Mouse (Mus musculus) intestine, embryonic 14.5 days (tissue): ENCODE measurements around the gene Vmn1r19. TPM values are rescaled to one million over a fixed set of nuclear protein-coding genes. Genes with fewer than 3 reads are reported as not detected.
"Not testable (repeated sequence)": the region's sequence is repeated elsewhere in the genome, so short reads cannot be mapped to it uniquely, and the experiment has no call there.

Source experiments
- ATAC-seq: fragments of 200-750 bp; cut with Nextera tagmentation; replicated peaks from 2 replicates; pipeline ENCODE4 v1.8.0; 2017; ENCODE audit warnings: low read depth, moderate number of reproducible peaks, moderate TSS enrichment, moderate library complexity; ENCODE audit not compliant: low FRiP score, low TSS enrichment
- DNase-seq: peaks from one replicate; pipeline ENCODE4 v3.0.0-alpha.2; 2018; ENCODE audit warnings: low spot score
- H3K27ac ChIP-seq: fragments of 300-500 bp; sonication (generic); 2 replicates; pipeline ENCODE4 v1.5.1; 2014; ENCODE audit warnings: low read depth, mild to moderate bottlenecking, control low read depth
- H3K27me3 ChIP-seq: fragments of 300-500 bp; sonication (generic); replicated peaks from 2 replicates; pipeline ENCODE4 v1.6.1; 2014; ENCODE audit warnings: low read length, control low read depth; ENCODE audit not compliant: control insufficient read depth, insufficient read depth
- H3K36me3 ChIP-seq: fragments of 300-500 bp; sonication (generic); 2 replicates; pipeline ENCODE4 v1.6.1; 2014; ENCODE audit warnings: low read length, control low read depth; ENCODE audit not compliant: control insufficient read depth, insufficient read depth
- H3K4me1 ChIP-seq: fragments of 300-500 bp; sonication (generic); replicated peaks from 2 replicates; pipeline ENCODE4 v1.6.1; 2014; ENCODE audit warnings: low read length, control low read depth, mixed read lengths; ENCODE audit not compliant: control insufficient read depth, insufficient read depth
- H3K4me2 ChIP-seq: fragments of 300-500 bp; sonication (generic); 2 replicates; pipeline ENCODE4 v1.6.1; 2014; ENCODE audit warnings: low read length
- H3K4me3 ChIP-seq: fragments of 300-500 bp; sonication (generic); 2 replicates; pipeline ENCODE4 v1.5.1; 2014; ENCODE audit warnings: low read depth, low read length, control low read depth, mixed read lengths
- H3K9ac ChIP-seq: fragments of 300-500 bp; sonication (generic); 2 replicates; pipeline ENCODE4 v1.6.1; 2014; ENCODE audit warnings: mild to moderate bottlenecking, low read length
- H3K9me3 ChIP-seq: fragments of 300-500 bp; sonication (generic); 2 replicates; pipeline ENCODE4 v1.6.1; 2016; ENCODE audit warnings: low read length, control low read depth; ENCODE audit not compliant: control insufficient read depth
- WGBS: fragments of 180-500 bp; shearing (Covaris S2); extraction: QIAGEN DNeasy Blood & Tissue Kit; methylation state at CpG from one replicate; pipeline ENCODE4 v1.1.7; 2014; 5-methylcytosine and 5-hydroxymethylcytosine counted together
- polyA plus RNA-seq: library from polyadenylated mRNA; unstranded; fragments of >200 nt; fragmentation: Nextera tagmentation; extraction: Ambion mirVana; gene quantifications from 2 replicates; pipeline ENCODE4 v1.2.1, GENCODE M21; 2014

Vmn1r19 gene
- not detected in 2 replicates for polyA plus RNA-seq

DNA sequence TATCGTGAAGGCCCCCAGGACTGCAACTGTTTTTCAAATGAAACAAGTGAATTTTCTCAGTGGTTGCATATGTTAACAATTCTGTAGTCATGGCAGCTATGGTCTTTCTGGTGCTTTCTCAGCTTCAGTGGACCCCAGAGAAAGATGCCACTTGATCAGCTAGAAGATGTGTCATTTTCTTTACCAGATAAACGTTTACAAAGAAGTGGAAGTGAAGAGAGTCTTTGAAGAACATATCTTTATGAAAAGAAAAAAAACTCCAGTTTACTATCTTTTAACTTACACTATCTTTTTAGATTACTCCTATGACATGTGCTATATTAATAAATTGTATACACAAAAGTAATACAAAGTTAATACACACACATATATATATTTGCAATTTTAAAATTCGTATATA is at the start of gene Vmn1r19:
Gene Vmn1r19, plus strand, starts transcription at position 301 of the 400 bp plus-strand sequence.
- not testable (repeated sequence) for H3K4me1 ChIP-seq, H3K36me3 ChIP-seq, DNase-seq, H3K27me3 ChIP-seq, H3K4me2 ChIP-seq, H3K4me3 ChIP-seq, H3K9ac ChIP-seq, H3K27ac ChIP-seq, ATAC-seq, H3K9me3 ChIP-seq
- 69% methylated on average over 3 of the region's 3 CpGs for WGBS

DNA sequence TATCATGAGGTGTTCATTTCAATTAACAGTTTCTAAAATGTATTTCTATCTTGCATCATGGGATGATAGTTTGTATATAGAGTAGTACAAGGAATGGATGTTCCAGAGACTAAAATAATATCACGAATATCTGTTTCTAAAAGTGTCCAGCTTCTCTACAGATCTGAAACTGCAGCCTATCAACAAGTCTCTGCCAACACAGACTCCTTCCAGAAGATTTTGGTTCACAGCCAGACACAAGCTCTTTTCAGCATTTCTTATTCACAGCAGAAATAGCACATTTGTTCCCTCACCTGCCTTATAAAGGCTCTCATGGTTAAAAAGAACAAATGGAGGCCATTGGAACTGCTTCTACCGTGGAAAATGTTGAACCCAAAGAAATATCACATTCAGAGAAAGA is 46.7 kb upstream of the Vmn1r19 start:
- Histone ChIP-seq H3K9ac (no peak overlapping the region), H3K36me3 (no peaks in the 10 kb centered on the region), H3K4me1 (no peaks in the 10 kb centered on the region), H3K27ac (no peak overlapping the region), H3K9me3 (no peaks in the 10 kb centered on the region), H3K27me3 (no peaks in the 10 kb centered on the region), H3K4me2 (no peak overlapping the region), H3K4me3 (no peak overlapping the region)
- WGBS = 80% methylated on average over 2 of the region's 2 CpGs
- ATAC-seq = no peak
- no peak for DNase-seq

DNA sequence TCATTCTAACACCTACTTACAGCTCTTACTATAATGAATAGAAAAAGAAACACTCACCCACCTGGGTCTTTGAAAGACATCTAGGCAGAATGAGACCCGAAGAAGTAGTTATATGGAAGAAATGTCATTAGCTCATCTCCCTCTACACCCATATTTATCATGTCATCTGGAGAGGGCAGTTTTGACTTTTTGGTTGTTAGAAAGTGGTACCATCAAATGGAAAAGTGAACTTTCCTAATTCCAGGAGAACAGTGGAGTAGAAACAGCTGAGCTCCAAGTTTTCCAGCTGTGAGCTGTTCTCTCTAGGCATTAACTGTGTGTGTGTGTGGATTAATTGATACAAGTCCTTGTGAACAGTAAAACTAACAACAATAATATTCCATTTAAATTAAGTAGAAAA is 40.0 kb upstream of the Vmn1r19 start, which contains the start of gene Vmn1r17:
Gene Vmn1r17, minus strand, starts transcription at position 101 of the 400 bp plus-strand sequence.
- 82% methylated on average over 1 of the region's 1 CpGs for whole genome bisulfite sequencing
- Histone ChIP-seq H3K9ac (no peak within 1 kb of the TSS), H3K27ac (no peak within 1 kb of the TSS), H3K9me3 (no peaks in the 10 kb centered on the region), H3K4me1 (no peaks in the 10 kb centered on the region), H3K4me2 (no peak within 1 kb of the TSS), H3K27me3 (no peaks in the 10 kb centered on the region), H3K36me3 (no peaks in the 10 kb centered on the region), H3K4me3 (no peak within 1 kb of the TSS)
- no peak for DNase-seq
- ATAC-seq = no peak

DNA sequence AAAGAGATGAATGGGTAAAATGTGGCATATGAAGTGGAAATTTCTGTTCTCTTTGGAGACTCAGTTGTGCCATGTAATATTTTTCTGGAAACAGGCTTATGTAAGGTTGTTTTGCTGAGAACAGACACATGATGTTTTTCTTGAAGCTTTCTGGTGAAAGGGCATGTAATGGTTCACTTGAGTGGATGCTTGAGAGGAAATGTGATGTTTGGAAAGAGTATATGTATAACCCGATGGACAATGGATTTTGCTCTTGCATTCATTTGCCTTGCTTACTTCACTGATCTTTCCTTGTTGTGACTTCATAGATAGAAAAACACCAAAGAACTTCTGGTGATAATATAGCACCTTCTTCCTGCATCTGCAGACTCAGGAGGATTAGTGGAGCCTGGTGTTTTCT is 37.7 kb upstream of the Vmn1r19 start:
- not testable (repeated sequence) for H3K27me3 ChIP-seq, H3K4me3 ChIP-seq, H3K4me1 ChIP-seq, H3K36me3 ChIP-seq, DNase-seq, H3K9ac ChIP-seq, H3K4me2 ChIP-seq, H3K27ac ChIP-seq, ATAC-seq, H3K9me3 ChIP-seq
- WGBS = 91% methylated on average over 1 of the region's 1 CpGs

DNA sequence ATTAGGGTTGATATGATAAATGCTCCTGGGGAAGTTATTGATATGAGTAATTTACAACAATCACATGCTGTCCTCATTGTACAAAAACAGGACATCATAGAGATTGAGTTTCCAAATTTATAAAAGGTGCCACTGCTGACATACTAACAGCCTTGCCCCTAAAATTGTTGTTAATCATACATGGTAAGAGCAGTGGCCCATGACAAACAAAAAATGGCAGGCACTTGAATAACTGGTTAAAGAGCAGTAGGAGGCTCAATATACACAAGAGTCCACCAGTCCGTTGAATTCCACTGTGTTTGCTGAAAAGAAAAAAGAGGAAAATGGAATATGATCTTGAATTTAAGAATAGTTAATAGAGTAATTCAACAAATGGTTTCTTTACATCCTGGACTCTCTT is 36.1 kb upstream of the Vmn1r19 start:
- ATAC-seq (no peak), DNase-seq (no peak)
- H3K27ac ChIP-seq = no peak overlapping the region
- H3K9ac ChIP-seq = no peak overlapping the region
- no peaks in the 10 kb centered on the region for H3K27me3 ChIP-seq
- no peaks in the 10 kb centered on the region for H3K4me1 ChIP-seq
- no peaks in the 10 kb centered on the region for H3K9me3 ChIP-seq
- no peaks in the 10 kb centered on the region for H3K36me3 ChIP-seq
- H3K4me2 ChIP-seq = no peak overlapping the region
- H3K4me3 ChIP-seq = no peak overlapping the region
- WGBS = 96% methylated on average over 1 of the region's 1 CpGs

DNA sequence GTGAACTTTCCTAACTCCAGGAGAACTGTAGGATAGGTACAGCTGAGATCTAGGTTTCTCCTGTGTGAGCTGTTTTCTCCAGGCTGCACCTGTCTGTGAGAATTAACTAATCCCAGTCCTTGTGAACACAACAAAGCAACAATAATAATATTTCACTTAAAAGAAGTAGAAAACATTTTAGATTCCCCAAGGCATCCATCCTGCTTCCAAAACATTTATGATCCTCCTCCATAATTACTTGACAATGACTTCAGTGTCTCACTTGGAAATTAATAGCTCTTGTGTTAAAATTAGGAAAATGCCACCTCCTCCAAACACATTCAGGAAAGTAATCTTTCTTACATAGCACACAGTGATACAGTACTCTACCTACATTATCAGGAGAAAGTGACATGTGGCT is 7.9 kb upstream of the Vmn1r19 start, which contains the start of gene Vmn1r18:
Gene Vmn1r18, minus strand, starts transcription at position 101 of the 400 bp plus-strand sequence.
- Histone ChIP-seq H3K4me1 (no peaks in the 10 kb centered on the region), H3K27ac (no peak within 1 kb of the TSS), H3K9ac (no peak within 1 kb of the TSS), H3K27me3 (no peaks in the 10 kb centered on the region), H3K4me3 (no peak within 1 kb of the TSS), H3K36me3 (no peaks in the 10 kb centered on the region), H3K4me2 (no peak within 1 kb of the TSS), H3K9me3 (no peaks in the 10 kb centered on the region)
- no peak for DNase-seq
- no peak for ATAC-seq

DNA sequence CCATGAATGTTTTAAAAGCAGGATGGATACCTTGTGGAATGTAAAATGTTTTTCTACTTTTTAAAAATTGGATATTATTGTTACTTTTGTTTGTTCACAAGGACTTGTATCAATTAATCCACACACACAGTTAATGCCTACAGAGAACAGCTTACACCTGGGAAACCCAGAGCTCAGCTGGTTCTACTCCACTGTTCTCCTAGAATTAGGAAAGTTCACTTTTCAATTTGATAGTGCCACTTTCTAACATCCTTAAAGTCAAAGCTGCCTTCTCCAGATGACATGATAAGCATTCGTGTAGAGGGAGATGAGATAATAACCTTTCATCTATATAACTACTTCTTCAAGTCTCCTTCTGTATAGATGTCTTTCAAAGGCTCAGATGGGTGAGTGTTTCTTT is 25.1 kb downstream of the Vmn1r19 start, which contains the start of gene Vmn1r20:
Gene Vmn1r20, plus strand, starts transcription at position 301 of the 400 bp plus-strand sequence.
- Histone ChIP-seq H3K27ac (no peak within 1 kb of the TSS), H3K4me1 (no peaks in the 10 kb centered on the region), H3K9me3 (no peaks in the 10 kb centered on the region), H3K4me3 (no peak within 1 kb of the TSS), H3K36me3 (no peaks in the 10 kb centered on the region), H3K9ac (no peak within 1 kb of the TSS), H3K27me3 (no peaks in the 10 kb centered on the region), H3K4me2 (no peak within 1 kb of the TSS)
- ATAC-seq (no peak), DNase-seq (no peak)
- WGBS = 57% methylated on average over 1 of the region's 1 CpGs

DNA sequence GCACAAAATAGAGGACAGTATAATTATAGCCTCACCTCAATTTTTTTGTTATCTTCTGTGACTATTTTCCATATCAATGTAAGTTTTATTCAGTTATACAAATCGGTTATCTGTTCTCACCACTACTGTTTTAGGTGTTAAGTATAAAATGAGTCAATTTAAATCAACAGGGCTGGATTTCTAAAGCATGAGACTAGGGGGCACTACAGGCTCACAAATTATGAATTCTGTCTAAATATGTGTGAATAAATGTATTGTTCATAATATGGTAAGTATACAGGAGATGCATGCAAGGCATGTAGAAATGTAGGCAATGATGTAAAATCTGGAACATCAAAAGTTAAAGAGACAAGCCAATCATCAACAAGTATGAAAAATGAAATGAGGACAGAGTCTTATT is 27.6 kb downstream of the Vmn1r19 start:
- no peak for ATAC-seq
- WGBS = 88% methylated on average over 1 of the region's 1 CpGs
- no peak overlapping the region for H3K9ac ChIP-seq
- H3K4me2 ChIP-seq = no peak overlapping the region
- H3K36me3 ChIP-seq = no peaks in the 10 kb centered on the region
- no peak for DNase-seq
- H3K27ac ChIP-seq = no peak overlapping the region
- no peaks in the 10 kb centered on the region for H3K4me1 ChIP-seq
- no peaks in the 10 kb centered on the region for H3K9me3 ChIP-seq
- no peaks in the 10 kb centered on the region for H3K27me3 ChIP-seq
- H3K4me3 ChIP-seq = no peak overlapping the region
